Mouse (Mus musculus) embryo, embryonic 11.5 days (tissue): ENCODE measurements around the gene Tgfbr3l.
"Not testable (repeated sequence)": the region's sequence is repeated elsewhere in the genome, so short reads cannot be mapped to it uniquely, and the experiment has no call there.

ENCODE experiments used
- DNase-seq: peaks from one replicate; pipeline ENCODE4 v3.0.0-alpha.2; 2012; ENCODE audit warnings: low read depth, low spot score

The Tgfbr3l gene

DNA sequence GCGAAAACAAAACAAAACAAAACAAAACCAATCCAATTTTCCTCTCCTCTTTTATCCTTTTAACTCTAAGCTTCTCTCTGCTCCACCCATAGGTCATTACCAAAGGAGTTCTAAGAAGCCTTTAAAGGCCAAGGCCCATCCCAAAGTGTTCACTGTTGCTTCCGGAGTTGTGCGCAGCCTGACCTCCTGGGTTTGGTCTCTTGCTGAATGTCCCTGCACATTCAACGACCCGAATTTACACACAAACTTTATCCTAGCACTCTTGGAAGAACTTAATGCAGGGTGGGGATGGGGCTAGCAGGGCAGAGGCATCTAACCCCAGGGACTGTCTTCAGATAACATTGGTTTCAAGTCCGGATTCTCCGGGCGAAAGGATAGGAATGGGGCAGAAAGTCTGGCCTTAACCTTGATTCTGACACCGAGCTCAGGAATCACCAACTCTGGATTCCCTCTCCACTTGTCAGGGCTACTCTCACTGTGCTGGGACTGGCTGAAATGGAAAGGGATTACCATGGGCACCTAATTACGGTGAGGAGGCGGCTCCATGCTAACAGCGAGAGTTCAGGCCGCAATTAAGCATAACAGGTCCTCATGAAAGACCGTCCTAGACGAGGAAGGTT lies 10.1 kb upstream of the Tgfbr3l start:
- DNase-seq = no peak

DNA sequence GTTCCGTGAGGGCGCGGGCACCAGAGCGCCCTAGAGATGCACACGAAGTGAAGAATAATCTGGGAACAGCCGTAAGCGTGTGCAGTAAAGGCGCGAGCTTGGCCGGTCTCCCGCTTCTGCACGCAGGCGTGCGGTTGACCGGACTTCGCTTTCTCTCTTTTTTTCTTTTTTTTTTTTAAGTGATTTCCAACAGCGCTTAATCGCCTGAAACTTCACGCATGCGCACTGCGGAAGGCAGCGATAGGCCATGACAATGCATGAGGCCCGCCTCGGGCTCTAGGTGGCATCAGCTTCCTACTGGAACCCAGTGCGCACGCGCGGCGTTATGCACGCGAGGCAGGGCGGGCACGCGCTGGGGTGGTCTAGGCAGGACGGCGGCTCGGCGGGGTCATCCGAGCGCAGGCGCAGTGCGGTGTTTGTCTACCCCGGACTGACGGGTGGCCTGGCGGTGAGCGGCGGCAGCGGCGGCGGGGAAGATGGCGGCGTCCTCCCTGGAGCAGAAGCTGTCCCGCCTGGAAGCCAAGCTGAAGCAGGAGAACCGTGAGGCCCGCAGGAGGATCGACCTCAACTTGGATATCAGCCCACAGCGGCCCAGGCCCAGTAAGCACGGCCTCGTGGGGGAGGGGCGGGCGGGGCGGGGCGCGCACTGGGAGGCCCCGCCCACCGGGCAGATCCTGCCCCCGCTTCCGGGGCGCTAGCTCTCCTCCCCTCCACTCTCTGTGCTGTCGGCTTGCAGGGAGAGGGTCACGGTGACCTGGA lies 9.4 kb upstream of the Tgfbr3l start, which contains the start of the genes Map2k7 and Gm49320:
TSS of gene Map2k7 (plus strand) at position 307 of the 759 bp plus-strand sequence.
TSS of gene Gm49320 (plus strand) at position 432 of the 759 bp plus-strand sequence.
- DNase-seq = peak; percentile 100

DNA sequence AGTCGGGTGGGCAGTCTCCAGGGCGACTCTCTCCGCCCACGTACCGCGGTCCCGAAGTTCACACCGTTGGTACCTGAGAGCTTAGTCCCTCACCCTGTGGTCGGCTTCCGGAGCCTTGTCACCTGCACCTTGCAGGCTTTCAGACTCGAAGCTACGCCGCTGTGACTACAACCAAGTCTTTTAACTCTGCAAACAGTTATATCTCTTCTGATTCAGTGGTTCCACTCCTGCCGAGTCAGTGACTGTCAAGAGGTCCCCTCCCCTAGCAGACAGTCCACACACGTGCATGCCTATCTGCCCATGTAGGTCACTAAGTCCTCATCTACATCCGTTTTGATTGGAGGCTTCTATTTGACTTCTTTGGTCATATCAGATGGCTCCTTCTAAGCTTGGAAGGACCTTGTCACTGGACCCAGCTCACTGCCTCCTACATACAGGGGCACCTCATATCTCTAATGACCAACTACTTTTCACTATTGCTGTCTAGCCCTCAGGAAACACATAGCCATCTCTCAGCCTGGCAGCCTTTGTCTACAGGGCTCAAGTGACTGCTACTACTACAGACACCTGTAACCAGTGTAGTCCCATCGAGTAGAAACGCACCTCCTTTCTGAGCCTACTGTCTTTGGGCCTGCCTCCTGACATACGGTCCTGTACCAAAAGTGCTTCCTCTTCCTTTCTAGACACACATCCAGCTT lies 8.7 kb upstream of the Tgfbr3l start:
- no peak for DNase-seq

DNA sequence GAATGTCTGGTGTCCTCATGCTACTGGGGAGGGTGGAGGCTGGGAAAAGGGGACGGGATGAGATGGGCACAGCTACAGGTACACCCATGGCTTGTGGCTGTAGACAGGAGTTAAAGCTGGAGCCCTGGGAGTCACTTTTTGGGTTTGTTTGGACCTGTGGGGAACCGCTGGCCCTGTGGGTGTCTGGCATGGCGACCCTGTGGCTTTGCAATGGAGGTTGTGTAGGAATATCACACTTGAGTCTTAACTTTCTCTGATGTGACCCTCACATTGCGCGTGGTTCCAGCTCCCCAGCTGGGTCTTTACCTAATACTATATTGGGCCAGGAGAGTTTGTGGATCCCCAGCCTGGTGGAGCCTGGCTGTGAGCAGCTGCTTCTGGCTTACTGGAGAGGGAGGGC lies 3.0 kb upstream of the Tgfbr3l start:
- no peak for DNase-seq

DNA sequence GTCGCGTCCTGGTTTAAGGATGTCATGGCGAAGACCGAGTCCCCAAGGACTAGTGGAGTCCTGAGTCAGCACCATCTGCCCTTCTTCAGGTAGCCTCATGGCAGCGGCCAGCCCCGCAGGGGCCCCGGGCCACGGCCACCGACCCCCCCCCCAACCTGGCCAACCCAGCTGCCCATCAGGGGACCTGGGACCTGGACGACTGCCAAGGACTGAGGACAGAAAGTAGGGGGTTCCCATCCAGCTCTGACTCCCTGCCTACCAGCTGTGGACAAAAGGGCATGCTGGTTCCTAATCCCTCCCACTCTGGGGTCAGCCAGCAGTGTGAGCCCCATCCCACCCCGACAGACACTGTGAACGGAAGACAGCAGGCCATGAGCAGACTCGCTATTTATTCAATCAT lies 2.3 kb upstream of the Tgfbr3l start:
- no peak for DNase-seq

DNA sequence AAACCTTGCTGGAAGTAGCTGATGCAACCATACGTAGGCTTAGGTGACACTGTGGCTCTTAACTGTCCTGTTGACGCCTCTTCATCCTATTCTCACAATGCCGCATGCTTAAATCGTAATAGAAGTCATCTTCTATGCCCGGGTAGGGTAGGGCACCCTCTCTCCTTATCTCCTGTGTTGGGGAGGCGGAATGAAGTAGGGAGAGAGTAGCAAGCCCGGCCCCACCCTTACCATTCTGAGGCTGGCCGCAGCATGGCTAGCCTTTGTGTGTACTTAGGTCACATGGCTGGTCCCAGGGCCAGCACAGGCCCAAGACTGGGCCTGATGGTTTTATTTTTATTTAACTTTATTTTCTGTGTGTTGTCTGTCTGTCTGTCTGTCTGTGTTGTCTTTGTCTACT lies 773 bp upstream of the Tgfbr3l start:
- DNase-seq = no peak

DNA sequence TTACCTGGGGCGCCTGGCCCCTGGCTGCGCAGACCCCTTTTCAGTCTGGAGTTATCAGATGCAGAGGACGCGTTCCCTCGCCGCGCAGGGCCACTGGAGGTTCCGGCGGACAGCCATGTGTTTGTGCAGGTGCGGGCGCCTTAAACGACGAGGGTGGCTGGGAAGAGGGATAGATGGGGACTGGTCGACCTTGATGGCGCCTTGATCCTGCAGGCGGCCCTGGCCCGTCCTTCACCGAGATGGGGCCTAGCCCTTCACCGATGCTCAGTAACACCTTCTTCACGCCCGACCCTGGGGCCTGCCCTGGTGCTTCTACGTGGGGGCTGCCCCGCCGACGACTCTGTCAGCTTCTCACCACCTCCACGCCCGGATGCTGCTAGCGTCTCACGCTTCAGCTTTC lies 1.2 kb downstream of the Tgfbr3l start:
- no peak for DNase-seq

DNA sequence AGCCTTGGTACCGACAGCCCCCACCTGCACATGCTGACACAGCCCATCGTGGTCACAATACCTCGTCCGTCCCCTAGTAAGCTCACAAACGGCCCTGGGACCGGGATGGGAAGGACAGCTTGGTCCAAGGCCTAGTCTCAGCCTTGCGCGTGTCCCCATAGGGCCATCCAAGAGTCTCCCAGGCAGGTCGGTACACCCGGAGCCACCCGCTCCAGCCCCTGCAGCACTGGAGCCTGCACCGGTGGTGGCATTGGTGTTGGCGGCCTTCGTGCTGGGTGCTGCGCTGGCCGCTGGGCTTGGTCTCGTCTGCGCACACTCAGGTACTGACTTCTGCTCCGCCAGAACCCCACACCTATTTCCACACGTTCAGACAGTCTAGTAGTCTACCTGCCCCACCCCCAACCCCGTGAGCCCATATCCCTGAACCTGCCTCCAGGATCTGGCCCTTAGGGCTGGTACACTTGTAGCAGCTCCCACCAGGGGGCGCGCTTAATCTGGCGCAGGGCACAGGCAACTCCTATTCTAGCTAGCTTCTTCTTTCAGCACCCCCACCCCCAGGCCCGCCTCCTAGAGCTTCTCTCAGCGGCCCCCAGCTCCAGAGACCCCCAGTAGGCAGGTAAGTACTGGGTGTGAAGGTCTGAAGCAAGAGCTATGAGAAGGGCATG lies 2.4 kb downstream of the Tgfbr3l start:
- peak; percentile 55 for DNase-seq

DNA sequence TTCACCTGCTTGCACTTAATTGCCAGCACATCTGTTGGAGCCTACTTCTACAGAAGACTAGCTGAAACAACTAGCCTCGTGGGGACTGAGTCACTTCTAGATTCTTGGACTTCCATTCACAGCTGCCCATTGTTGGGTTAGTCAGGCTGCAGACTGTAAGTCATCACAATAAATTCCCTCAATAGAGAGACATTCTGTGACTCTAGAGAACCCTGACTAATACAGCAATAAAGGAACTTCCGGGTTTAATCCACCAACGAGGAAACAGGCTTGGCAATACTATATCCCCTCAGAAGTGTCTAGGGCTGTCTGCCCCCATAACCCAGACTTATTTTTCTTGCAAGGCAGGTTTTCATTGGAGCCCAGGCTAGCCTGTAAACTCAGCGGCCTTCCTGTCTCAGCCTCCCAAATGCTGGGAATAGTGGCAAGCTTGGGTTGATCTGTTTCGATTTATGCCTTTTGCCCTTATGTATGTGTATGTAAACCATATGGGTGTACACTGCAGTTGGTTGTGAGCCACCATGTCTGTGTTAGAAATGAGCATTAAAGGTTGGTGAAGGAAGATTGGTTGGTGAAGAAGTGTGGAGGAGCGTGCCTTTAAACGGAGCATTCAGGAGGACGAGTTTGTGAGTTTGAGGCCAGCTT lies 4.2 kb downstream of the Tgfbr3l start:
- no peak for DNase-seq

DNA sequence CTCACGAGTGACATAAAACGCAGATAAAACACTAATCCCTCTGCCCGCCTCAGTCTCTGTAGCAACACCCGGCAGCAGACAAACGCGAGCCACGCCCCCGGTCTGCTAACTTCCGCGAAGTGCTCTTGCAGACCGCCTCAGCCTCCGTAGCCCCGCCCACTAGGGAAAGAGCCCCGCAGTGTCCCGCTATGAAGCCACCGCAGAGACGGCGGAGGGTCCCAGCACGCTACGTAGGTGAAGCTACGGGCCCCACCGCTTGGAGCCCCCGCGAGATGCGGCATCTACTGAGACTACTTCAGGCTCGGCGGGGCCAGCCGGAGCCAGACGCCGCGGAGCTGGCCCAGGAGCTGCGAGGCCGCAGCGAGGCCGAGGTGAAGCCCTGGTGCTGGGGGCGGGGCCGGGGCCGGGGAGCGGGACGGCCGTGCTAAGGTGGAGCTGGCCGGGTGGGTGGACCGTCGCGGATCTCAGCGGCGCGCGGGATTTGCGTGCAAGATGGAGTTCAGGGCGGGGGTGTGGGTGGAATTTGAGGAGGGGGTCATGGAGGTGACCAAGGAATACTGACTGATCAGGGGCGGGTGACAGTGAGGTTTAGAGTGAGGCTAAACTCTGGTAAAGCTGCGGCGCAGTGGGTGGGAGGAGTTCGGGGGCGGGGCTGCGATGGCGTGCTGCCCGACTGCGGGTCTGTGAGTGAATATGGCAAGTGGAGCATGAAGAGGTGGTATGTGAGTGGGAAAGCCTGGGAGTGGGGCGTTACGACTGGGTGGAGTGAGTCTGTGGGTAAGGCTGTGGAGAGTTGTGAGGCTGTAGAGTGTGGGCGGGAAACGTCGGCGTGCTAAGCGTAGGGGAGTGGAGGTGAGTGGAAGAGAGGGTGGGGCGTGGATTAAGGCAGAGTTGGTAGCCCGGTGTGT lies 5.2 kb downstream of the Tgfbr3l start, which contains the start of gene Snapc2:
TSS of gene Snapc2 (plus strand) at position 147 of the 908 bp plus-strand sequence.
- DNase-seq = peak; percentile 92

DNA sequence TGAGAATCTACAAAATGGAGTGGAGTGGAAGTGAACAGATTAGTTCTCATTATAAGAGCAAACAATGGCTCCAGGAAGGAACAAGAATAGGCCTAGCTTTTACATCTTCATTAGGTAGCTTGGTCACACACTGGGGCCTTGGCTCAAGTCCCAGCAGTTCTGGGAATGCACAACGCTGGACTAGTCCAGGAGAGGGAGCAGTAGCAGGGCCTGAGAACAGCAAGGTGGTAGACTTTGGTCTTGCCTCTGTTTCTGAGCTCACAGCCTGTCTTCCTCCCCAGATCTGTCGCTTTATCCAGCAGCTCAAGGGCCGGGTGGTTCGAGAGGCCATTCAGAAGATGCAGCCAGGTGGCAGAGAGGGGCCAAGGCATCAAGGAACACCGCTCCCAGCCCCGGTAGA lies 6.0 kb downstream of the Tgfbr3l start:
- DNase-seq = no peak

DNA sequence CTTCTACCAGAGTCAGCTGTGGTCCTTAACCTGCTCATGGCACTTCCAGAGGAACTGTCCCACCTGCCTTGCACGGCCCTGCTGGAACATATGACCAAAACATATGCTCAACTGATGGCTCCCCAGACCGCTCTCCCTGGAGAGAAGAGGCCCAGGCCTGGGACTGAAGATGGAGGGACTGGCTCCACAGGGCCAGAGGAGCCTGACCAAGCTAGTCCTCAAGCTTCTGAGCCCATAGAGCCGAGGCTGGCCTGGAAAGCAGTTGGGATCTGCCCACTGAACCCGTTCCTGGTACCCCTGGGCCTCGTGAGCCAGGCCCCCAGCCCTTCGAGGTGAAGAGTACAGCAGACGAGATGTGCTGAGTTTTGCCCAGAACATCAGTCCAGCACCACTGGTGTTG lies 7.5 kb downstream of the Tgfbr3l start:
- DNase-seq = not testable (repeated sequence)

DNA sequence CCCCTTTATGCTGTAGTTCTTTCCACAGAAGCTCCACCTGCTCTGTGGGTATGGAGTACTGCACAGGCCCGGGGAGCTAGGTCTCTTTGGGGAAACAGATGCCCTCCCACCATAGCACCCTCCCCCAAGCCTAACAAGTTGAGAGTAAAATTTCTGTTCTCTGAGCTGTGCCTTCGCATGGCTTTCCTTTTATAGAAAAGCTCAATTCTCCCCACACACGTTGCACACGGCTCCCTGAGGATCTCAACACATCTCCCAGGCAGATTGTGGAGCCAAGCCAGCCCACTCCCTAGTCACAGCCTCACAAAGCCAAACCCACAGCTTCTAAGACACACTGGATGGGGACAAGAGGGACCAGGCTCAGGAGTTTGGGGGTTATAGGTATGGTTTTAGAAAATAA lies 8.9 kb downstream of the Tgfbr3l start:
- DNase-seq = no peak

DNA sequence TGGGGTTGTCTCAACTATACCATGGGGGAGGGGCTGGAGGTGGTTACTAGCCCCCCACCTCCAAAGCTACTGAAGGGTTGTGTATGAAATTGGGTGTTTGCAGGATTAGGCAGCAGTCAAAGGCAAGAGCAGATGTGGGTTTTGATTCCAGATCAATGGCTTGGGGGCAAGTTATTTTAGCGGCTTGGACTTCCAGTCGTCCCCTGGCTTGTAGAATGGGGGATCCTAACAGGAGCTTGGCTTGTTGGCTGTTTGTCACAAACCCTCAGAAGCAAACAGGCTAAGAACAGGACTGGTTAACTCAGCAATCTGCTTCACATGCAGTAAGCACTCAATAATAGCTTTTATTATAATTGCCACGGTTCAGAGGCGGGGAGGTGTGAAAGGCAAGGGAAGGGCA lies 9.3 kb downstream of the Tgfbr3l start:
- no peak for DNase-seq

DNA sequence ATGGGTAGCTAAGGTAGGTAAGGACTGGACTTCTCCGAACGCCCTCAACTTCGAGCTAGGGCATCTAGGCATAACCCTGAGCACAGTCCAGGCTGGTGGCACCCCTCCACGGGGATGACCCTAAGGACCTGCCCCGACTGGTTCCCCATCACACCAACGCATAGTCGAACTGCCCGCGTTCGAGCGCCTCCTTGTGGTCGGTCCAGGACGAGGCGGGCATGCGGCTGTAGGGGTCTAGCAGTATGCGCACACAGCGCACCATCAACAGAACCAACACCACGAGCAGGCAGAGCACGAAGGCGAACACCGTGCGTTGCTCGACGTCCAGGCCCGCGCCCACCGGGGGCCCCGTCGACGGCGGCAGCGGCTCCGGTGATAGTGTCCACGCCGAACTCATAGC lies 10.2 kb downstream of the Tgfbr3l start:
- DNase-seq = peak; percentile 69

DNA sequence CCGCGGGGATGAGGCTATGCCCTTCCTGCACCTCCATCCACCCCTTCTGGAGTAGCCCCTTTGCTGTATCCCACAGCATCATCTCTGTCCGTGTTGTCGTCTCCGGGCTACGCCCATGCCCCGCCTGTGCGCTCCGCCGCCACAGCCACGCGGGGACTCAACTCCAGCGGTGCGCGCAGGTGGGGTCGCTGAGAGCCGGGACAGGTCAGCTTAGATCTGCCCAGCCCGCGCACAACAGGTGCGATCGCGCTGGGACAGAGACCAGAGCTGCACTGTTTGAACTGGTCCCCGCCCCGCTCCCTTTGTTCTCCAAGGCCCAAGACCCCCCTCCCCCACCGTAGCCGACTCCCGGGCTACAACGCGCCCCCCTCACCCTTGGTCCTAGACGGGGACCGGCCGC lies 10.7 kb downstream of the Tgfbr3l start:
- peak; percentile 67 for DNase-seq

DNA sequence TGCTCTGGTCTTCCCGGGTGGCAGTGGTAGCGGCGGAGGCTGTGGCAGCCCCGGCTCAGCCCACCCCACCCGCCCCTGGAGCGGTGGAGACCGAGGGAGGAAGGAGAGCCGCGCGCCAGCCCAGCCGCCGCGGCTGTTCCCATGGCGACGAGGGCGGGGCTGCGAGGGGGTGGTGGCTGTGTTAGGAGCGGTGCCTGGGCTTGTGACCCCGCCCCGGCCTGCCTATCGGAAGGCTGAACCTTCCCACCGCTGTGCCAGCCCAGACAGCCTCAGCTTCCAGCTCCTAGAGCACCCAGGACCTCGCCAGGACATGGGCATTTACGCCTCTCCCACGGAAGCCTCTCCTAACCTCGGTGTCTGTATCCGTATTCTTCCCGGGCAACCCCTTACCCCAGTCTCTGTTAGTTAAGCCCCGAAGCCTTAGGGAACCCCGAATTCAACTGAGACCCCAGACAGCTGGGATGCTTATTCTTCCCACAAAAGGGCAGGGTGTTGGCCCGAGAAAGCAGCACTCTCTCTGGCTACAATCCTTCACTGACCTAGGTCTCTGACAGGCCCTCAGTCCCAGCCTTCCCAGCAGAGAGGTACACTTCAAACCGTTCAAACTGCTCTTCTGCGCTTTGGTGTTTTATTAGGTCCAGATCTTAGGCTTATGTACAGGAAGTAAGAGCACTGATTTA lies 11.3 kb downstream of the Tgfbr3l start, which contains the start of gene Ctxn1:
TSS of gene Ctxn1 (minus strand) at position 150 of the 680 bp plus-strand sequence.
- DNase-seq = peak; percentile 90

DNA sequence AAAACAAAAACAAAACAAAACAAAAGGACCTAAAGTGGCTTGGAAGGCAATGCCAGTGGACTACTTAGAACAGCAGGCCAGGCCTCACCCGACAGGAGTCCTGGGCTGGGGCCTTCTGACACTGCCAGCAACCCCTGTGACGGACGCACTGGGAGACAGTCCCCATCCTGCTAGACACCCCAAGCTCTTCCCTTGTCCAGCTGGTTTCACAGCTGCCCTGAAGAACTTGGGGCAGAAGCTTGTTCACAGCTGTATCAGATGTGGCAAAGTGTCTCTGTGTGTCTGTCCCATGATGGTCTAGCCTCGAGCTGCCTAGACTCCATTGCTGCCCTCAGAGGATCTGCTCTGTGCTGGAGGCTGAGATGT lies 11.8 kb downstream of the Tgfbr3l start:
- no peak for DNase-seq

DNA sequence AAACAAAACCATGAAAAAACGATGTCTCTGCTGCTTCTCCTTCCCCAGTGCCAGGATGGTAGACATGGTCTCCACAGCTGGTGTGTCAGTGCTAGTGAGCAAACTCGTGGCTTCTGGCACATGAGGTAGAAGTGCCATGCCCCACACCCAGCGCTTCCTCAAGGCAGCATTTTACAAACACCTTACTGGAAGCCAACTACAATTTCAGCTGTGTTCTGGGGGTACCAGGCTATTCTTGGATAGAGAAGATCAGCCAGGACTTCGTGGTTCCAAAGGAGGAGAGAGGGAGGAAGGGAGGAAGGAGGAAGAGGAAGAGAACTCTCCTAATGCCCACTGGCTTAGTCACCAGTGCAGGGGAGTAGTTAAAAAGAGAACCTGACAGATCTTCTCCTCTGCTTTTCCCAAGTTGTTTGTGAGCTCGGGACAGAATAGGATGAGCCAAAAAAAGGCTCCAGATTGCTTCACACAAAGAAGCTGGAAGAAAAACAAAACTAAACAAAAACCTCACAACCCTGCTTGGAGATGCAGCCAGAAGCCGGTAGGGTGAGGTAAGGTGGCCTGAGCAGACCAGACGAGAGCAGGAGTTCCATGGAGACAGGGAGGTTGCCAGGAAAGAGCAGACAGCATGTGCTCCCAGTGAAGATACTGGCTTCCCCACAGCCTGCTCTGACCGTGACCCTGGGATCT lies 15.2 kb downstream of the Tgfbr3l start:
- no peak for DNase-seq
